Comparison of ENCODE assay signal across 7 mouse cellular contexts in genomic region chr6:145210056-145210680, GRCm38 (mm10). TPM values are rescaled to one million over a fixed set of nuclear protein-coding genes. Genes with fewer than 3 reads are reported as not detected.
DNase-seq lines count a peak whose midpoint lies in the region; ATAC-seq and TF ChIP-seq lines count a peak whose summit lies in the region.

No protein-coding gene starts in this region.

- 27% methylated on average over 8 of the region's 8 CpGs for WGBS in lung, embryonic 15.5 days
- WGBS in embryonic facial prominence, embryonic 11.5 days: 40% methylated on average over 8 of the region's 8 CpGs
- 28% methylated on average over 8 of the region's 8 CpGs for WGBS in intestine, embryonic 16.5 days
- WGBS in olfactory bulb, adult 2 months: 11% methylated on average over 8 of the region's 8 CpGs

- H3K4me2 ChIP-seq in lung, embryonic 15.5 days: peak overlapping the region; percentile 78
- H3K4me2 ChIP-seq in embryonic facial prominence, embryonic 11.5 days (ENCODE audit: low read depth, low read length): peak overlapping the region; percentile 42
- peak overlapping the region; percentile 72 for H3K4me2 ChIP-seq in intestine, embryonic 16.5 days (ENCODE audit: low read depth, low read length)

- H3K4me1 ChIP-seq in lung, embryonic 15.5 days: peaks cover 18% of the 10 kb centered on the region
- no peaks in the 10 kb centered on the region for H3K4me1 ChIP-seq in embryonic facial prominence, embryonic 11.5 days (ENCODE audit: control insufficient read depth, insufficient read depth, low read length)
- peaks cover 3% of the 10 kb centered on the region; the same call in 1 of the 2 replicates for H3K4me1 ChIP-seq in intestine, embryonic 16.5 days (ENCODE audit: control insufficient read depth, insufficient read depth, low read length)
- H3K4me1 ChIP-seq in olfactory bulb, adult 2 months (ENCODE audit: control insufficient read depth, insufficient read depth, low read length): no peaks in the 10 kb centered on the region

- TF ChIP-seq POLR2A in olfactory bulb, adult 2 months (IDR thresholded peaks at IDR 0.05; ENCODE audit: insufficient read depth, low read depth, low read length): no peak

- TF ChIP-seq CTCF in olfactory bulb, adult 2 months (IDR thresholded peaks at IDR 0.05; ENCODE audit: insufficient read depth, low read depth, low read length): no peak

- DNase-seq in lung, postnatal 14 days: no peak
- DNase-seq in embryonic facial prominence, embryonic 11.5 days (ENCODE audit: low spot score): no peak
- no peak for DNase-seq in urinary bladder, postnatal 25 days (ENCODE audit: low spot score)
- DNase-seq in B cell, adult 2 months: no peak

- peak overlapping the region; percentile 33 for H3K9ac ChIP-seq in lung, embryonic 15.5 days
- H3K9ac ChIP-seq in embryonic facial prominence, embryonic 11.5 days (replicated peaks; ENCODE audit: low read length): no peak overlapping the region
- peak overlapping the region; percentile 50; the same call in 1 of the 2 replicates for H3K9ac ChIP-seq in intestine, embryonic 16.5 days (ENCODE audit: low read depth, low read length)

- peak overlapping the region; percentile 71 for H3K4me3 ChIP-seq in lung, embryonic 15.5 days
- peak overlapping the region; percentile 33 for H3K4me3 ChIP-seq in embryonic facial prominence, embryonic 11.5 days (ENCODE audit: low read depth, low read length)
- H3K4me3 ChIP-seq in intestine, embryonic 16.5 days (ENCODE audit: low read length): peak overlapping the region; percentile 55
- H3K4me3 ChIP-seq in olfactory bulb, adult 2 months (ENCODE audit: insufficient read depth, low read depth, low read length): peak overlapping the region; percentile 54

- H3K9me3 ChIP-seq in lung, embryonic 15.5 days: no peaks in the 10 kb centered on the region
- H3K9me3 ChIP-seq in embryonic facial prominence, embryonic 11.5 days (replicated peaks; ENCODE audit: control insufficient read depth, low read length): no peaks in the 10 kb centered on the region
- no peaks in the 10 kb centered on the region for H3K9me3 ChIP-seq in intestine, embryonic 16.5 days (ENCODE audit: control insufficient read depth, low read length)

- H3K36me3 ChIP-seq in lung, embryonic 15.5 days: no peaks in the 10 kb centered on the region
- no peaks in the 10 kb centered on the region for H3K36me3 ChIP-seq in embryonic facial prominence, embryonic 11.5 days (replicated peaks; ENCODE audit: control insufficient read depth, insufficient read depth, low read depth, low read length)
- no peaks in the 10 kb centered on the region for H3K36me3 ChIP-seq in intestine, embryonic 16.5 days (ENCODE audit: control insufficient read depth, insufficient read depth, low read length)

- H3K27ac ChIP-seq in lung, embryonic 15.5 days: peak overlapping the region; percentile 49
- H3K27ac ChIP-seq in embryonic facial prominence, embryonic 11.5 days (replicated peaks; ENCODE audit: low read depth, low read length): no peak overlapping the region
- 0 out of 2 replicates have a peak overlapping the region, but pooled peaks have one; percentile 33 for H3K27ac ChIP-seq in intestine, embryonic 16.5 days (ENCODE audit: low read length)
- no peak overlapping the region for H3K27ac ChIP-seq in olfactory bulb, adult 2 months (ENCODE audit: insufficient read depth, low read depth, low read length)

- ATAC-seq in lung, embryonic 15.5 days (ENCODE audit: borderline replicate concordance, extremely low read depth, low FRiP score, low TSS enrichment): no peak
- ATAC-seq in embryonic facial prominence, embryonic 11.5 days (replicated peaks; ENCODE audit: insufficient number of reproducible peaks, low FRiP score, low TSS enrichment, low read depth): no peak
- 0 out of 2 replicates have a peak, but pooled peaks have one; percentile 0 for ATAC-seq in intestine, embryonic 16.5 days

- H3K27me3 ChIP-seq in lung, embryonic 15.5 days: no peaks in the 10 kb centered on the region
- H3K27me3 ChIP-seq in embryonic facial prominence, embryonic 11.5 days (ENCODE audit: control insufficient read depth, insufficient read depth, low read length): no peaks in the 10 kb centered on the region
- H3K27me3 ChIP-seq in intestine, embryonic 16.5 days (replicated peaks; ENCODE audit: control insufficient read depth, insufficient read depth, low read length): no peaks in the 10 kb centered on the region

RNA-seq across cellular contexts. Expression of gene Casc1, which starts 0.6 kb away (rescaled TPM):
- 0.79 and 1.3 TPM in 2 replicates for polyA plus RNA-seq in lung, embryonic 15.5 days (2015; fragmentation: Nextera tagmentation; extraction: Ambion mirVana)
- polyA plus RNA-seq in embryonic facial prominence, embryonic 11.5 days (2014; fragmentation: Nextera tagmentation; extraction: Ambion mirVana): 0.13 TPM in 2 replicates
- 0.22 and 0.23 TPM in 2 replicates for polyA plus RNA-seq in intestine, embryonic 16.5 days (2015; fragmentation: Nextera tagmentation; extraction: Ambion mirVana)
- not detected in 2 replicates for polyA plus RNA-seq in olfactory bulb, adult 2 months (2012; ENCODE audit: insufficient read depth, insufficient read length, low replicate concordance, missing spikeins)

RNA-seq across cellular contexts. Expression of gene Etfrf1, which starts 0.8 kb away (rescaled TPM):
- polyA plus RNA-seq in lung, embryonic 15.5 days (2015; fragmentation: Nextera tagmentation; extraction: Ambion mirVana): 26.5 and 26.7 TPM in 2 replicates
- polyA plus RNA-seq in embryonic facial prominence, embryonic 11.5 days (2014; fragmentation: Nextera tagmentation; extraction: Ambion mirVana): 29.8 and 33.2 TPM in 2 replicates
- polyA plus RNA-seq in intestine, embryonic 16.5 days (2015; fragmentation: Nextera tagmentation; extraction: Ambion mirVana): 53.9 and 56.0 TPM in 2 replicates
- polyA plus RNA-seq in olfactory bulb, adult 2 months (2012; ENCODE audit: insufficient read depth, insufficient read length, low replicate concordance, missing spikeins): not detected in 2 replicates

RNA-seq across cellular contexts. Expression of gene Kras, which starts 39.9 kb away (rescaled TPM):
- polyA plus RNA-seq in lung, embryonic 15.5 days (2015; fragmentation: Nextera tagmentation; extraction: Ambion mirVana): 92.2 and 99.5 TPM in 2 replicates
- polyA plus RNA-seq in embryonic facial prominence, embryonic 11.5 days (2014; fragmentation: Nextera tagmentation; extraction: Ambion mirVana): 100 and 116 TPM in 2 replicates
- 56.6 and 60.2 TPM in 2 replicates for polyA plus RNA-seq in intestine, embryonic 16.5 days (2015; fragmentation: Nextera tagmentation; extraction: Ambion mirVana)
- 261 and 295 TPM in 2 replicates for polyA plus RNA-seq in olfactory bulb, adult 2 months (2012; ENCODE audit: insufficient read depth, insufficient read length, low replicate concordance, missing spikeins)

Comparison
In these comparisons a context has a peak if more than half of its experiments do, and no peak if none do; other contexts are left out.
1. H3K27ac ChIP-seq: peak in lung, embryonic 15.5 days (single experiment) and intestine, embryonic 16.5 days (single experiment); none in embryonic facial prominence, embryonic 11.5 days (single experiment) and olfactory bulb, adult 2 months (single experiment).
2. Peak in every context shown above with its lines, with median percentiles within 50 percentile points of each other: H3K4me2 ChIP-seq and H3K4me3 ChIP-seq.